Mouse (Mus musculus) liver, embryonic 11.5 days (tissue): ENCODE results near the gene Ralgps2. TPM values are rescaled to one million over a fixed set of nuclear protein-coding genes. Genes with fewer than 3 reads are reported as not detected.

Experiments used
- ATAC-seq: fragments of 200-750 bp; cut with Nextera tagmentation; replicated peaks from 2 replicates; pipeline ENCODE4 v1.8.0; 2017; ENCODE audit warnings: moderate number of reproducible peaks, mild to moderate bottlenecking, moderate TSS enrichment, moderate library complexity; ENCODE audit not compliant: low FRiP score
- DNase-seq: peaks from one replicate; pipeline ENCODE4 v3.0.0-alpha.2; 2017; ENCODE audit warnings: low spot score
- H3K27ac ChIP-seq: fragments of 300-500 bp; sonication (generic); 2 replicates; pipeline ENCODE4 v1.5.1; 2014; ENCODE audit warnings: mild to moderate bottlenecking, low read depth, low read length, control low read depth
- H3K27me3 ChIP-seq: fragments of 300-500 bp; sonication (generic); replicated peaks from 2 replicates; pipeline ENCODE4 v1.6.1; 2014; ENCODE audit warnings: low read length, mixed read lengths; ENCODE audit not compliant: control insufficient read depth, insufficient read depth
- H3K36me3 ChIP-seq: fragments of 300-500 bp; sonication (generic); 2 replicates; pipeline ENCODE4 v1.6.1; 2014; ENCODE audit warnings: mild to moderate bottlenecking, low read length, moderate library complexity, mixed read lengths; ENCODE audit not compliant: control insufficient read depth, insufficient read depth
- H3K4me1 ChIP-seq: fragments of 300-500 bp; sonication (generic); replicated peaks from 2 replicates; pipeline ENCODE4 v1.6.1; 2014; ENCODE audit warnings: low read length, mixed read lengths; ENCODE audit not compliant: control insufficient read depth, insufficient read depth
- H3K4me2 ChIP-seq: fragments of 300-500 bp; sonication (generic); 2 replicates; pipeline ENCODE4 v1.6.1; 2014; ENCODE audit warnings: mild to moderate bottlenecking, control low read depth, moderate library complexity
- H3K4me3 ChIP-seq: fragments of 300-500 bp; sonication (generic); 2 replicates; pipeline ENCODE4 v1.5.1; 2014; ENCODE audit warnings: low read depth, low read length, control low read depth
- H3K9ac ChIP-seq: fragments of 300-500 bp; sonication (generic); 2 replicates; pipeline ENCODE4 v1.6.1; 2014; ENCODE audit warnings: low read depth, low read length, control low read depth
- H3K9me3 ChIP-seq: fragments of 300-500 bp; sonication (generic); 2 replicates; pipeline ENCODE4 v1.6.1; 2016; ENCODE audit warnings: low read length, inconsistent platforms, mixed read lengths; ENCODE audit not compliant: control insufficient read depth
- WGBS: fragments of 180-500 bp; shearing (Covaris S2); extraction: QIAGEN DNeasy Blood & Tissue Kit; methylation state at CpG from one replicate; pipeline ENCODE4 v1.1.7; 2014; 5-methylcytosine and 5-hydroxymethylcytosine counted together
- polyA plus RNA-seq: library from polyadenylated mRNA; unstranded; fragments of >200 nt; fragmentation: Nextera tagmentation; extraction: Ambion mirVana; gene quantifications from 2 replicates; pipeline ENCODE4 v1.2.1, GENCODE M21; 2014

Ralgps2 gene
- polyA plus RNA-seq, 1 experiment from 2014 or later: 33.6 TPM

DNA sequence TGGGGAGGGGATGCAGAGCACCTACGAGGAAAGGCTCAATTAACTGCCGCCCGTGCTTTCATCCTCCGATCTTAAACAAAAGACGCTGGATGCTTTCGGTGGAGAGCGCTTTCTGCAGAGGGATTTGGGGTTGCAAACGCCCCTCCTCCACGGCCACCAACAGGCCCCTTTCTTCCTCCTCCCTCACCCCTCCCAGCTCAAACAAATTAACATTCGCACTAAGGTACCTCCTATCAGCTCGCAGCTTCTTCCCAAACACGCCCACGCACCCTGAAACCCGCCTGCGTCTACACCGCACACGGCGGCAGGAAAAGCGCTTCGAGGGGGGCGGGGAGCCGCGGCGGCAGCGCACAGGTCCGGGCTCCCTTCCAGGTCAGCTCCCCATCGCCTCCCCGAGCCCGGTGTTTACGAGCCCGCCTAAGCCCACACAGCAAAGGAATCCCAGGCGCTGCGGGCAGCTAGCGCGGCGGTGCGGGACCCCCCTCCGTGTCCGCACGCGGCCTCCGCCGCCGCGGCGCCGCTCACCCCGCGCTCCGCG lies 652 bp downstream of the Ralgps2 start:
- peak overlapping the region; percentile 92 for H3K27ac ChIP-seq
- H3K4me2 ChIP-seq: peak overlapping the region; percentile 96
- no peaks in the 10 kb centered on the region for H3K9me3 ChIP-seq
- no peaks in the 10 kb centered on the region for H3K27me3 ChIP-seq
- ATAC-seq (peak; percentile 79), DNase-seq (peak; percentile 76)
- H3K9ac ChIP-seq: peak overlapping the region; percentile 91
- H3K36me3 ChIP-seq: no peaks in the 10 kb centered on the region
- under 1% methylated on average over 48 of the region's 51 CpGs for WGBS
- peaks cover 28% of the 10 kb centered on the region for H3K4me1 ChIP-seq
- peak overlapping the region; percentile 96 for H3K4me3 ChIP-seq

- Histone ChIP-seq H3K27me3 (no peaks in the 10 kb centered on the region), H3K9me3 (no peaks in the 10 kb centered on the region), H3K4me1 (peaks cover 31% of the 10 kb centered on the region), H3K36me3 (no peaks in the 10 kb centered on the region), H3K27ac (no peak overlapping the region), H3K9ac (no peak overlapping the region), H3K4me3 (no peak overlapping the region), H3K4me2 (peak overlapping the region; percentile 96)
- no peak for DNase-seq
- ATAC-seq: no peak
- WGBS: 55% methylated on average over 7 of the region's 7 CpGs
Measured at GRCm38 (mm10) chr1:156937436-156937835, 2.0 kb downstream of the Ralgps2 start.

DNA sequence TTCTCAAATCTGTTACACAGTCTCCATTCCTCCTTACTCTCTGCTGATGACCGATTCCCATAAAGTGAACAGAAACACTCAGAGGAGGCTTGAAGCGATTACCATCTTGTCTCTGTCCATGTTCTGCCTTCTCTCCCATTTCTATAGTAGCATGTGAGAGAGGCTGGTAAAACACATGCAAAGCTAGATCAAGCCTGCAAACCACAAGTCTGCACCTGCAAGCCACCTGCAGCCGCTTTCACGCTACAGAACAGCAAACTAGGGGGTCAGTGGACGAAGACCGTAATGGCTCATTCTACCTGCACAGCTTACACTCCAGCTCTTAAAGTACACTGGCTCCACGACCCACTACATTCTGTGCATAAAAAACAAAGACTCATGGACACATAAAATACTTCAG lies 5.7 kb downstream of the Ralgps2 start:
- ATAC-seq: no peak
- DNase-seq: no peak
- Histone ChIP-seq H3K4me2 (no peak overlapping the region), H3K9ac (no peak overlapping the region), H3K27ac (no peak overlapping the region), H3K27me3 (no peaks in the 10 kb centered on the region), H3K36me3 (no peaks in the 10 kb centered on the region), H3K4me3 (no peak overlapping the region), H3K4me1 (peaks cover 37% of the 10 kb centered on the region), H3K9me3 (no peaks in the 10 kb centered on the region)
- 90% methylated on average over 7 of the region's 7 CpGs for WGBS

DNA sequence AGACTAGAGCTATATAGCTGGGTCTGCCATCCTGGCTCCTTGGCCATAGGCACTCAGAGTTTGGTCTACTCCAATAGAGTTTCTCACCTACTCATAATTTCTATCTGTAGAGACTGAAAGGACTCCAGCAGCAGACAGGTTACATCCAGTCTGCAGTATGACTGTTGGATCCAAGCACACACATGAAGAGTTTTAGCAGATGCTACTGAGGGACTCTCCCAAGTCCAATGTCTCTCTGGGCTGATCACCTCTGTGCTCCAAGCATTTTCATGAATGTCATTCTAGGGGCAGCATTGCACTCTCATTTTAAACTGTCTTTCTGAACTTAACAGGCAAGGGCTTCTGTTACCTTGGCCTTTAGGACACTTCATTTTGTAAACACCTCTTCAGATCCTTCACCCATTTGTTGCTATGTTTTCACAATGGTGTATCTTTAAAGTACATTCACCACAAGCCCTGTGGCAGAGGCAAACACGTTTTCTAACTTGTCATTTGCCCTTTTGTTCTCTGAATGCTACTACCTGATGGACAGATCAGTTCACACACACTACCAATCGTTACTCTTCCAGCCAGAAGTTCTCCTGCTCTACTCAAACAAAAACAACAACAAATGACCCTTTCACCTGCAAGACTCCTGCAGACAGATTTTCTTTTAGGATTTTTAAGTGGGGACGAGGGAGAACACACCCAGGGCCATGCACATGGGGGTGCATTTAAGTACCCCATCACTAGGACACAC lies 7.2 kb downstream of the Ralgps2 start:
- Histone ChIP-seq H3K36me3 (no peaks in the 10 kb centered on the region), H3K4me2 (peak overlapping the region; percentile 17; the same call in 1 of the 2 replicates), H3K4me1 (peaks cover 30% of the 10 kb centered on the region), H3K9ac (no peak overlapping the region), H3K9me3 (no peaks in the 10 kb centered on the region), H3K27me3 (no peaks in the 10 kb centered on the region), H3K4me3 (no peak overlapping the region), H3K27ac (no peak overlapping the region)
- no peak for DNase-seq
- no peak for ATAC-seq
- 42% methylated on average over 3 of the region's 3 CpGs for WGBS

DNA sequence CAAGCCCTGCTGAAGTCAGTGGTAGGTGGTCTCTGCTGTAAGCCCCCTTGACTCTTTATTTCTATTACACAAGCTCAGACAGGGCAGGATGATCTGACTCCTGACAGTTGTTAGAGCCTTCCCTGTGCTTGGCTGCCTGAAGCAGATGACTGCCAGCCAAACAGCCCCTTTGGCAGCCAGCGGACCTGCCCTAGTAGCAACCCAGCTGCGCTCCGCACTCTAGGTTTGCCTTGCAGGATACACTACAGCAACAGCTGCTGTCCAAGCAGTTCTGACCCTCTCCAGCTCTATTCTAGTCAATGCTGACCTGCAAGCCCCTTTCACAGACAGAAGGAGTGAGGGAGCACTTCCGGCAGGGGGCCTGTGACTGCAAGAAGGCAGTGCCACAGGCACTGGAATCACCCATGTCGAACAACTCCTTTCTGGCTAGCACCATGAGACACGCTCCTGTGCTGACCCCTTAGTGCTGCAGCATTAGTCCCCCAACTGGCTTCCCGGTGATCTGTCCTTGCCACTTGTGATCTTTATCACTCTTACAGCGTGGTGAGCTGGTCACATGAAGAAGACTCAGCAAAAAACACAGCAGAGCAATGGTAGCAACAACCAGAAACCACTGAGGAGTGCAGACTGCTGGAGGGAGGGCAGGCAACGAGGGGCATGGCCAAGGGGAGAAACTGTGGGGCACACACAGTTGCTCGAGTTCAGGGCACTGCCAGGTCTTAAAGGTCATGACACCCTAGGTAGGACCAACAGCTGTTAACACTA lies 8.1 kb downstream of the Ralgps2 start:
- Histone ChIP-seq H3K36me3 (no peaks in the 10 kb centered on the region), H3K9ac (peak overlapping the region; percentile 8; the same call in 1 of the 2 replicates), H3K27me3 (no peaks in the 10 kb centered on the region), H3K4me3 (no peak overlapping the region), H3K4me2 (no peak overlapping the region), H3K27ac (no peak overlapping the region), H3K9me3 (no peaks in the 10 kb centered on the region), H3K4me1 (peaks cover 32% of the 10 kb centered on the region)
- no peak for DNase-seq
- WGBS: 53% methylated on average over 10 of the region's 10 CpGs
- ATAC-seq: no peak

GRCm38 (mm10) chr1:156930263-156930662 lies 9.2 kb downstream of the Ralgps2 start:
- 69% methylated on average over 5 of the region's 5 CpGs for WGBS
- Histone ChIP-seq H3K9me3 (no peaks in the 10 kb centered on the region), H3K27ac (no peak overlapping the region), H3K4me3 (no peak overlapping the region), H3K27me3 (no peaks in the 10 kb centered on the region), H3K4me1 (peaks cover 36% of the 10 kb centered on the region), H3K4me2 (no peak overlapping the region), H3K36me3 (no peaks in the 10 kb centered on the region), H3K9ac (no peak overlapping the region)
- no peak for ATAC-seq
- DNase-seq: no peak

DNA sequence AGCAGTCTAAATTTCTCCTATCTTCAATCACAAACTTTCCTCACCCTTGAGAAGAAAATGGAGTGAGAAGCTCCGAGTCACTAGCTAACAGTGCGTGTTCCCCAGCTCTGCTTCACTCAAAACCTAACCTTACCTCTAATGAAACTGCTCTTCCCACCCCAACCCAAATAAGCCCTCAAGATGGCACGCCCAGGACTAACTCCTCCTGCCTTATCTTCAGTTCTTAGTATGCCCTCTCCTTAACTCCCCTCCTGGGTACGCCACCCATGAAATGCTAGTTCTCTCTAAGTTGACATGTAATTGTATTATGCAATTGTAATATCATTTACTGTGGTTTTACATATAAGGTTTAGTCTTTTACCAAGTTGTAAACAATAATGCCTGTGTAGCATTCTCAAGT lies 11.2 kb downstream of the Ralgps2 start:
- H3K9ac ChIP-seq: no peak overlapping the region
- peaks cover 36% of the 10 kb centered on the region for H3K4me1 ChIP-seq
- no peaks in the 10 kb centered on the region for H3K27me3 ChIP-seq
- ATAC-seq (peak; percentile 68), DNase-seq (no peak)
- H3K4me2 ChIP-seq: no peak overlapping the region
- WGBS: 48% methylated on average over 4 of the region's 4 CpGs
- no peaks in the 10 kb centered on the region for H3K36me3 ChIP-seq
- H3K27ac ChIP-seq: no peak overlapping the region
- H3K9me3 ChIP-seq: no peaks in the 10 kb centered on the region
- H3K4me3 ChIP-seq: no peak overlapping the region

DNA sequence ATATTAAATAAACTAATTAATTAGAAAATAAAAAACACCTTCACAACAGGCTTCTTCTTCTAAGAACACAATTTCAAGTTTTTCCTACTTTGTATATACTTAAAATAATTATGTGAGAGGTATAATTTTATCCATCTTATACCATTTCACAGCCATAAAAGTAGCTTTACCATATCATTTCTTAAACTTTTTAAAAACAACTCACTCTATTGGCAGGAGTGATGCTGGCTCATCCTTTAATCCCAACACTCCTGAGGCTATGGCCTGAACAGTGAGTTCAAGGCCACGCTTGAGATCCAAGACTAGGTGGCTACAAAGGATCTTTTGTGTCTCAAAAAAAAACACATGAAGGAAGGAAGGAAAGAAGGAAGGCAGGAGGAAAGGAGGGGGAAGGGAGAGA lies 15.9 kb downstream of the Ralgps2 start:
- ATAC-seq (no peak), DNase-seq (no peak)
- Histone ChIP-seq H3K27me3 (no peaks in the 10 kb centered on the region), H3K9me3 (no peaks in the 10 kb centered on the region), H3K36me3 (no peaks in the 10 kb centered on the region), H3K4me3 (no peak overlapping the region), H3K9ac (no peak overlapping the region), H3K4me1 (peaks cover 28% of the 10 kb centered on the region), H3K27ac (no peak overlapping the region), H3K4me2 (no peak overlapping the region)
- WGBS: 80% methylated on average over 1 of the region's 1 CpGs
